Mouse (Mus musculus) liver, embryonic 11.5 days (tissue): Measurements from ENCODE around the gene Zmat5. TPM values are rescaled to one million over a fixed set of nuclear protein-coding genes. Genes with fewer than 3 reads are reported as not detected.

Experiments used
- ATAC-seq: fragments of 200-750 bp; cut with Nextera tagmentation; replicated peaks from 2 replicates; pipeline ENCODE4 v1.8.0; 2017; ENCODE audit warnings: moderate number of reproducible peaks, mild to moderate bottlenecking, moderate TSS enrichment, moderate library complexity; ENCODE audit not compliant: low FRiP score
- DNase-seq: peaks from one replicate; pipeline ENCODE4 v3.0.0-alpha.2; 2017; ENCODE audit warnings: low spot score
- H3K27ac ChIP-seq: fragments of 300-500 bp; sonication (generic); 2 replicates; pipeline ENCODE4 v1.5.1; 2014; ENCODE audit warnings: mild to moderate bottlenecking, low read depth, low read length, control low read depth
- H3K27me3 ChIP-seq: fragments of 300-500 bp; sonication (generic); replicated peaks from 2 replicates; pipeline ENCODE4 v1.6.1; 2014; ENCODE audit warnings: low read length, mixed read lengths; ENCODE audit not compliant: control insufficient read depth, insufficient read depth
- H3K36me3 ChIP-seq: fragments of 300-500 bp; sonication (generic); 2 replicates; pipeline ENCODE4 v1.6.1; 2014; ENCODE audit warnings: mild to moderate bottlenecking, low read length, moderate library complexity, mixed read lengths; ENCODE audit not compliant: control insufficient read depth, insufficient read depth
- H3K4me1 ChIP-seq: fragments of 300-500 bp; sonication (generic); replicated peaks from 2 replicates; pipeline ENCODE4 v1.6.1; 2014; ENCODE audit warnings: low read length, mixed read lengths; ENCODE audit not compliant: control insufficient read depth, insufficient read depth
- H3K4me2 ChIP-seq: fragments of 300-500 bp; sonication (generic); 2 replicates; pipeline ENCODE4 v1.6.1; 2014; ENCODE audit warnings: mild to moderate bottlenecking, control low read depth, moderate library complexity
- H3K4me3 ChIP-seq: fragments of 300-500 bp; sonication (generic); 2 replicates; pipeline ENCODE4 v1.5.1; 2014; ENCODE audit warnings: low read depth, low read length, control low read depth
- H3K9ac ChIP-seq: fragments of 300-500 bp; sonication (generic); 2 replicates; pipeline ENCODE4 v1.6.1; 2014; ENCODE audit warnings: low read depth, low read length, control low read depth
- H3K9me3 ChIP-seq: fragments of 300-500 bp; sonication (generic); 2 replicates; pipeline ENCODE4 v1.6.1; 2016; ENCODE audit warnings: low read length, inconsistent platforms, mixed read lengths; ENCODE audit not compliant: control insufficient read depth
- WGBS: fragments of 180-500 bp; shearing (Covaris S2); extraction: QIAGEN DNeasy Blood & Tissue Kit; methylation state at CpG from one replicate; pipeline ENCODE4 v1.1.7; 2014; 5-methylcytosine and 5-hydroxymethylcytosine counted together
- polyA plus RNA-seq: library from polyadenylated mRNA; unstranded; fragments of >200 nt; fragmentation: Nextera tagmentation; extraction: Ambion mirVana; gene quantifications from 2 replicates; pipeline ENCODE4 v1.2.1, GENCODE M21; 2014

The Zmat5 gene
- polyA plus RNA-seq, 1 experiment from 2014 or later: 54.6 TPM

GRCm38 (mm10) chr11:4685510-4685909 lies 19.0 kb upstream of the Zmat5 start:
- H3K9ac ChIP-seq: no peak overlapping the region
- no peaks in the 10 kb centered on the region for H3K27me3 ChIP-seq
- DNase-seq (no peak), ATAC-seq (no peak)
- H3K4me1 ChIP-seq: no peaks in the 10 kb centered on the region
- 90% methylated on average over 5 of the region's 5 CpGs for WGBS
- H3K36me3 ChIP-seq: peaks cover 23% of the 10 kb centered on the region
- no peak overlapping the region for H3K27ac ChIP-seq
- no peak overlapping the region for H3K4me3 ChIP-seq
- H3K9me3 ChIP-seq: no peaks in the 10 kb centered on the region
- H3K4me2 ChIP-seq: no peak overlapping the region

- no peaks in the 10 kb centered on the region for H3K9me3 ChIP-seq
- H3K36me3 ChIP-seq: peaks cover 12% of the 10 kb centered on the region
- DNase-seq (no peak), ATAC-seq (no peak)
- no peak overlapping the region for H3K4me2 ChIP-seq
- H3K27me3 ChIP-seq: no peaks in the 10 kb centered on the region
- H3K27ac ChIP-seq: no peak overlapping the region
- H3K4me3 ChIP-seq: no peak overlapping the region
- no peak overlapping the region for H3K9ac ChIP-seq
- no peaks in the 10 kb centered on the region for H3K4me1 ChIP-seq
- WGBS: 73% methylated on average over 3 of the region's 3 CpGs
Observed at GRCm38 (mm10) chr11:4687027-4687426, 17.5 kb upstream of the Zmat5 start.

DNA sequence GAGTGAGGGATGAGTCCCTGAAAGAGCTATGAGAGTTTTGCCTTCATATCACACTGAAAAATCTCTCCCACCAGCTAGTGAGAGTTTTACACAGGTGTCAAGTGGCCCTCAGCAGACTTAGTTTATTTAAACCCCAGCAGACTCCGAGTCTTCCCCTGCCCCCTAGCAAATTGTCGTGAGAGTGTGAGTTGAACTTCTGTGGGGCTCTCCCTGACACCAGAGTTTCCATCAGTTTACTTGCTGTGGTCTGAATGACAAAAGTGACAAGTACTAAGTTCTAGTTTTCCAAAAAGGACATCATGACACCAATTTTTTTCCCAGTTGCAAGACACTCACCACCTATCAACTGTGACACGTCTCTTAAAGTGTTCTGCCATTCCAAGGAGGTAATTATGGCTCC lies 16.6 kb upstream of the Zmat5 start:
- no peaks in the 10 kb centered on the region for H3K9me3 ChIP-seq
- H3K4me2 ChIP-seq: no peak overlapping the region
- ATAC-seq: no peak
- no peak overlapping the region for H3K27ac ChIP-seq
- no peaks in the 10 kb centered on the region for H3K4me1 ChIP-seq
- peaks cover 6% of the 10 kb centered on the region for H3K36me3 ChIP-seq
- DNase-seq: no peak
- WGBS: 64% methylated on average over 3 of the region's 3 CpGs
- H3K9ac ChIP-seq: no peak overlapping the region
- no peak overlapping the region for H3K4me3 ChIP-seq
- H3K27me3 ChIP-seq: no peaks in the 10 kb centered on the region

DNA sequence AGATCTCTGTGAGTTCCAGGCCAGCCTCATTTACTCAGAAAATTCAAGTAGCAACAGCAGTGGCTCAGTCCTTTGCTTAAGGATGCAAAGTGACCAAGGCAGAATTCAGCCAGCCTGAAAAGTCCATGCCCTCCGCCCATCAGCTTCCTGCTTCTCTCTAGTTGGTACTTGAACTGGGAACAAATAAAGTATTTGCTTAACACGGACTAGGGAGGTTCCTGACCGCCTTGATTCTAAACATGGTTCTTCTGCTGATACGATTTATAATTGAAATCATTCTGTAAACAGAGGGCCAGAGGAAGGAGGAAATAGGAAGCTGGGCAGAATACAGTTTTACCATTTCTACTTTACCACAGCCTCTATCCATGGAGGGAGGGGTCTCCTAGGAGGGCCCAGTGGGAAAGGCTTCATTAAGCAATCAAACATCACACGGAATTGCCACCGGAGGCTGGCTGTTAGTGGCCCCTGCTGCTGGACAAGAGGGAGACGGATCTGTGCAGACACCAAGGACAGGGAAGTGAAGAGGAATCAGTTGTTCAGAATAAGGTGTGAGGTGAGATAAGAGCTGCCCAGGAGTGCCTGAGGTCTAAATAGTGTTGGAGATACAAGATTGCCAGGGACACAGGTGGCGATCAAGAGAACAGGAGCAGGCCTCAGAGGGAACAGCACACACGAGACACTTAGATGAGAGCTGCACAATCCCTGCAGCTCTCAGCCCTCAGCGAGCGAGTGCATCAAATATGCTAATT lies 15.7 kb upstream of the Zmat5 start:
- no peak for ATAC-seq
- Histone ChIP-seq H3K27ac (no peak overlapping the region), H3K36me3 (no peaks in the 10 kb centered on the region), H3K9me3 (no peaks in the 10 kb centered on the region), H3K9ac (no peak overlapping the region), H3K4me3 (no peak overlapping the region), H3K4me1 (no peaks in the 10 kb centered on the region), H3K4me2 (no peak overlapping the region), H3K27me3 (no peaks in the 10 kb centered on the region)
- no peak for DNase-seq
- WGBS: 55% methylated on average over 11 of the region's 11 CpGs

- WGBS: 83% methylated on average over 7 of the region's 7 CpGs
Observed at GRCm38 (mm10) chr11:4690353-4690752, 14.1 kb upstream of the Zmat5 start.

DNA sequence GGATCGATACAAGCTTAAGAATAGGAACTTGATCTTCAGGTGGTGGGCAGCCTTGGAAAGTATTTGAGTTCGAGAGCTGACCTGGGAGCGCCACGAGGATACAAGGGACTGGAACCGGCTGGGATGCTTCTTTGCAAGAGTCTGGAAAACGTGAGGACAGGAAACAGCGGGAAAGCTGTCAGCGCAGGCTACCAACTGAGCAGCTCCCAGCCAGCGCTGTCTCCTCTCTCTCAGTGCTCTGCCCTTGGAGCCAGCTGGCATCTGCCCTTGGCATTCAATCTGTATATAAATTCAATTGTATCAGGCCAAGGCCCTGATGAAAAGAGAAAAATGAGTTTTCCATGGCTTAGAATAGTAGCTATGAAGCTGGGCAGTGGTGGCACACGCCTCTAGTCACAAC lies 13.3 kb upstream of the Zmat5 start:
- Histone ChIP-seq H3K4me2 (no peak overlapping the region), H3K4me1 (no peaks in the 10 kb centered on the region), H3K36me3 (no peaks in the 10 kb centered on the region), H3K9ac (no peak overlapping the region), H3K9me3 (no peaks in the 10 kb centered on the region), H3K27ac (no peak overlapping the region), H3K4me3 (no peak overlapping the region), H3K27me3 (no peaks in the 10 kb centered on the region)
- DNase-seq (no peak), ATAC-seq (no peak)
- WGBS: 63% methylated on average over 10 of the region's 10 CpGs

More at GRCm38 (mm10) chr11:4690353-4690752, 14.1 kb upstream of the Zmat5 start:
- no peak overlapping the region for H3K27ac ChIP-seq
- ATAC-seq: no peak
- no peak for DNase-seq
- no peak overlapping the region for H3K9ac ChIP-seq
- no peaks in the 10 kb centered on the region for H3K9me3 ChIP-seq
- H3K4me3 ChIP-seq: no peak overlapping the region
- H3K4me2 ChIP-seq: no peak overlapping the region
- H3K4me1 ChIP-seq: no peaks in the 10 kb centered on the region
- H3K36me3 ChIP-seq: no peaks in the 10 kb centered on the region
- no peaks in the 10 kb centered on the region for H3K27me3 ChIP-seq

DNA sequence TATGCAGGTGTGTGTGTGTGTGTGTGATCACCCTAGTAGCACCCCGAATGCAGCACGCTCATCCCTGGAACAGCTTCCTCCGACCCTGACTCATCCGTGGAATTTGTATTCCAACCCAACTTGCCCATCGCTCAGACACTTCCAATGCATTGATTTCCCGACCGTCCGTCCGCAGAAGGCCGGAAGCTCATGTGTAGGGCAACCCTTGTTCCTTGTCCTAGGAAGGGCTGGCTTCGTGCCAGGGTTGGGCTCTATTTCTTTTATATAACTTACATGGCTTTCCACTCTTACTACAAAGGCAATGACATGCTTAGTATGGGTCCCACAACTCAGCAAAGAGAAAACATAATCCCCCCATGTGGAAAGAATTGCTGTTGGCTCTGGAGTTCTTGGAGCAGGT lies 12.3 kb upstream of the Zmat5 start:
- Histone ChIP-seq H3K27ac (no peak overlapping the region), H3K9ac (no peak overlapping the region), H3K9me3 (no peaks in the 10 kb centered on the region), H3K27me3 (no peaks in the 10 kb centered on the region), H3K4me3 (no peak overlapping the region), H3K36me3 (no peaks in the 10 kb centered on the region), H3K4me2 (no peak overlapping the region), H3K4me1 (no peaks in the 10 kb centered on the region)
- ATAC-seq (no peak), DNase-seq (no peak)
- 85% methylated on average over 11 of the region's 11 CpGs for WGBS

GRCm38 (mm10) chr11:4697043-4697983 lies 7.2 kb upstream of the Zmat5 start:
- no peak overlapping the region for H3K9ac ChIP-seq
- H3K4me1 ChIP-seq: no peaks in the 10 kb centered on the region; the same call in 1 of the 2 replicates
- H3K27me3 ChIP-seq: no peaks in the 10 kb centered on the region
- no peak overlapping the region for H3K4me2 ChIP-seq
- 40% methylated on average over 7 of the region's 7 CpGs for WGBS
- no peak overlapping the region for H3K4me3 ChIP-seq
- peaks cover 13% of the 10 kb centered on the region for H3K36me3 ChIP-seq
- no peak for ATAC-seq
- no peaks in the 10 kb centered on the region for H3K9me3 ChIP-seq
- DNase-seq: no peak
- H3K27ac ChIP-seq: no peak overlapping the region; the same call in 1 of the 2 replicates
